Comparison of ENCODE assay signal across 8 mouse cellular contexts in genomic region chrX:10718021-10718837, GRCm38 (mm10). TPM values are rescaled to one million over a fixed set of nuclear protein-coding genes. Genes with fewer than 3 reads are reported as not detected.
DNase-seq lines count a peak whose midpoint lies in the region; ATAC-seq lines count a peak whose summit lies in the region.

No protein-coding gene starts in this region.

- H3K9me3 ChIP-seq in intestine, embryonic 15.5 days, result no peaks in the 10 kb centered on the region
- no peaks in the 10 kb centered on the region for H3K9me3 ChIP-seq in limb, embryonic 11.5 days (ENCODE audit: control insufficient read depth, low read length)

- H3K27me3 ChIP-seq in intestine, embryonic 15.5 days (replicated peaks), result no peaks in the 10 kb centered on the region
- H3K27me3 ChIP-seq in limb, embryonic 11.5 days (ENCODE audit: control insufficient read depth, insufficient read depth, low read length), result no peaks in the 10 kb centered on the region; the same call in 1 of the 2 replicates

- H3K36me3 ChIP-seq in intestine, embryonic 15.5 days, result no peaks in the 10 kb centered on the region
- H3K36me3 ChIP-seq in limb, embryonic 11.5 days (ENCODE audit: control insufficient read depth, insufficient read depth, low read length), result no peaks in the 10 kb centered on the region

- DNase-seq in layer of hippocampus, adult 11-12 months (ENCODE audit: low spot score), result peak; percentile 32
- no peak for DNase-seq in layer of hippocampus, adult 9-10 months (ENCODE audit: low spot score)
- DNase-seq in cerebellum, adult 9-10 months, result peak; percentile 25
- DNase-seq in frontal cortex, postnatal 36 days (ENCODE audit: low spot score in 2 of 2), result peak; percentile 36 to 40
- DNase-seq in limb, embryonic 11.5 days (ENCODE audit: low spot score), result peak; percentile 43
- peak; percentile 16 to 31 for DNase-seq in natural killer cell, adult 2 months (ENCODE audit: low spot score in 2 of 2)
- peak; percentile 10 for DNase-seq in telencephalon, adult 2 months (ENCODE audit: low read depth, low spot score)

- no peaks in the 10 kb centered on the region for H3K4me1 ChIP-seq in intestine, embryonic 15.5 days (replicated peaks)
- no peaks in the 10 kb centered on the region for H3K4me1 ChIP-seq in limb, embryonic 11.5 days (ENCODE audit: control insufficient read depth, insufficient read depth, low read length)

- H3K4me3 ChIP-seq in intestine, embryonic 15.5 days (replicated peaks), result peak overlapping the region; percentile 50
- H3K4me3 ChIP-seq in limb, embryonic 11.5 days (ENCODE audit: low read depth, low read length), result peak overlapping the region; percentile 36

- 16% methylated on average over 61 of the region's 61 CpGs for WGBS in intestine, embryonic 15.5 days
- 19% methylated on average over 57 of the region's 61 CpGs for WGBS in limb, embryonic 11.5 days

- no peak for ATAC-seq in intestine, embryonic 15.5 days
- no peak for ATAC-seq in limb, embryonic 11.5 days (ENCODE audit: insufficient number of reproducible peaks, low FRiP score, low TSS enrichment, low read depth)

- peak overlapping the region; percentile 67 for H3K9ac ChIP-seq in intestine, embryonic 15.5 days
- peak overlapping the region; percentile 59 for H3K9ac ChIP-seq in limb, embryonic 11.5 days (ENCODE audit: low read length)

- H3K4me2 ChIP-seq in intestine, embryonic 15.5 days (replicated peaks), result peak overlapping the region; percentile 61
- peak overlapping the region; percentile 53 for H3K4me2 ChIP-seq in limb, embryonic 11.5 days (ENCODE audit: low read depth, severe bottlenecking)

- H3K27ac ChIP-seq in intestine, embryonic 15.5 days, result peak overlapping the region; percentile 90
- no peak overlapping the region for H3K27ac ChIP-seq in limb, embryonic 11.5 days (replicated peaks; ENCODE audit: low read depth, low read length)

RNA-seq across cellular contexts. Expression of gene Mid1ip1, which starts 3.4 kb away (rescaled TPM):
- polyA plus RNA-seq in intestine, embryonic 15.5 days (2015; fragmentation: Nextera tagmentation; extraction: Ambion mirVana), result 82.1 and 86.5 TPM in 2 replicates
- polyA plus RNA-seq in limb, embryonic 11.5 days (2014; fragmentation: Nextera tagmentation; extraction: Ambion mirVana), result 20.6 and 25.7 TPM in 2 replicates
